ENCODE assay signal across 8 mouse cellular contexts in genomic region chr4:136173210-136173715, GRCm38 (mm10). TPM values are rescaled to one million over a fixed set of nuclear protein-coding genes. Genes with fewer than 3 reads are reported as not detected.
DNase-seq lines count a peak whose midpoint lies in the region; ATAC-seq and TF ChIP-seq lines count a peak whose summit lies in the region.

No protein-coding gene starts in this region.

- H3K27me3 ChIP-seq in spleen, adult 2 months (ENCODE audit: control insufficient read depth, insufficient read depth, low read length): no peaks in the 10 kb centered on the region
- H3K27me3 ChIP-seq in embryonic facial prominence, embryonic 15.5 days: no peaks in the 10 kb centered on the region
- no peaks in the 10 kb centered on the region for H3K27me3 ChIP-seq in limb, embryonic 13.5 days

- H3K27ac ChIP-seq in spleen, adult 2 months (ENCODE audit: insufficient read depth, low read length): peak overlapping the region; percentile 88
- peak overlapping the region; percentile 68; the same call in 1 of the 2 replicates for H3K27ac ChIP-seq in embryonic facial prominence, embryonic 15.5 days (replicated peaks)
- no peak overlapping the region for H3K27ac ChIP-seq in limb, embryonic 13.5 days

- no peak for TF ChIP-seq POLR2A in spleen, adult 2 months (IDR thresholded peaks at IDR 0.05; ENCODE audit: low read depth, low read length)

- peak overlapping the region; percentile 74 for H3K4me3 ChIP-seq in spleen, adult 2 months (ENCODE audit: extremely low read depth, insufficient read depth, insufficient read length)
- peak overlapping the region; percentile 67 for H3K4me3 ChIP-seq in embryonic facial prominence, embryonic 15.5 days (replicated peaks)
- H3K4me3 ChIP-seq in limb, embryonic 13.5 days: peak overlapping the region; percentile 74

- H3K9ac ChIP-seq in embryonic facial prominence, embryonic 15.5 days: peak overlapping the region; percentile 48
- peak overlapping the region; percentile 78 for H3K9ac ChIP-seq in limb, embryonic 13.5 days

- peak overlapping the region; percentile 98 for H3K4me2 ChIP-seq in embryonic facial prominence, embryonic 15.5 days (replicated peaks)
- peak overlapping the region; percentile 99 for H3K4me2 ChIP-seq in limb, embryonic 13.5 days (replicated peaks)

- peak in 1 of 2 experiments; percentile 22 for DNase-seq in spleen, adult 2 months (ENCODE audit: low read depth in 1 of 2, low spot score in 2 of 2)
- no peak for DNase-seq in spleen, adult 18-20 months
- DNase-seq in spleen, postnatal 36 days (ENCODE audit: low spot score in 2 of 2): peak; percentile 50 to 61
- DNase-seq in c-Kit-positive CD71-positive TER-119-positive erythroid progenitor cells, embryonic 14.5 days (ENCODE audit: low spot score): no peak
- DNase-seq in layer of hippocampus, adult 11-12 months (ENCODE audit: low spot score): no peak
- no peak for DNase-seq in frontal cortex, postnatal 14 days (ENCODE audit: low spot score in 2 of 2)

- H3K4me1 ChIP-seq in spleen, adult 2 months (ENCODE audit: control insufficient read depth, insufficient read depth, insufficient read length): peaks cover 43% of the 10 kb centered on the region; the same call in 1 of the 2 replicates
- peaks cover 60% of the 10 kb centered on the region for H3K4me1 ChIP-seq in embryonic facial prominence, embryonic 15.5 days
- peaks cover 57% of the 10 kb centered on the region for H3K4me1 ChIP-seq in limb, embryonic 13.5 days

- no peaks in the 10 kb centered on the region for H3K9me3 ChIP-seq in embryonic facial prominence, embryonic 15.5 days (replicated peaks)
- H3K9me3 ChIP-seq in limb, embryonic 13.5 days: no peaks in the 10 kb centered on the region

- TF ChIP-seq CTCF in spleen, adult 2 months (IDR thresholded peaks at IDR 0.05; ENCODE audit: extremely low read depth, insufficient read depth, insufficient read length, insufficient replicate concordance): no peak

- no peak for ATAC-seq in embryonic facial prominence, embryonic 15.5 days (ENCODE audit: insufficient number of reproducible peaks, low FRiP score, low TSS enrichment, low read depth)
- no peak for ATAC-seq in limb, embryonic 13.5 days (ENCODE audit: low FRiP score, low read depth)

- 3% methylated on average over 14 of the region's 14 CpGs for WGBS in spleen, adult 2 months
- WGBS in embryonic facial prominence, embryonic 15.5 days: 8% methylated on average over 14 of the region's 14 CpGs
- WGBS in limb, embryonic 13.5 days: 4% methylated on average over 14 of the region's 14 CpGs

- no peaks in the 10 kb centered on the region for H3K36me3 ChIP-seq in spleen, adult 2 months (ENCODE audit: control insufficient read depth, insufficient read depth, low read length)
- no peaks in the 10 kb centered on the region for H3K36me3 ChIP-seq in embryonic facial prominence, embryonic 15.5 days
- H3K36me3 ChIP-seq in limb, embryonic 13.5 days: no peaks in the 10 kb centered on the region

RNA-seq across cellular contexts. Expression of gene E2f2, which starts 1.1 kb away (rescaled TPM):
- 32.1 and 33.5 TPM in 2 replicates for polyA plus RNA-seq in spleen, adult 2 months (2012; rRNA removed)
- 10.1 and 12.5 TPM in 2 replicates for polyA plus RNA-seq in embryonic facial prominence, embryonic 15.5 days (2015; fragmentation: Nextera tagmentation; extraction: Ambion mirVana)
- polyA plus RNA-seq in limb, embryonic 13.5 days (2015; fragmentation: Nextera tagmentation; extraction: Ambion mirVana): 7.9 and 8.7 TPM in 2 replicates

RNA-seq across cellular contexts. Expression of gene Id3, which starts 30.0 kb away (rescaled TPM):
- 138 and 195 TPM in 2 replicates for polyA plus RNA-seq in spleen, adult 2 months (2012; rRNA removed)
- polyA plus RNA-seq in embryonic facial prominence, embryonic 15.5 days (2015; fragmentation: Nextera tagmentation; extraction: Ambion mirVana): 432 and 441 TPM in 2 replicates
- polyA plus RNA-seq in limb, embryonic 13.5 days (2015; fragmentation: Nextera tagmentation; extraction: Ambion mirVana): 736 and 770 TPM in 2 replicates

RNA-seq across cellular contexts. Expression of gene Asap3, which starts 32.9 kb away (rescaled TPM):
- 1.9 and 2.5 TPM in 2 replicates for polyA plus RNA-seq in spleen, adult 2 months (2012; rRNA removed)
- polyA plus RNA-seq in embryonic facial prominence, embryonic 15.5 days (2015; fragmentation: Nextera tagmentation; extraction: Ambion mirVana): 13.3 and 14.1 TPM in 2 replicates
- polyA plus RNA-seq in limb, embryonic 13.5 days (2015; fragmentation: Nextera tagmentation; extraction: Ambion mirVana): 15.1 and 16.4 TPM in 2 replicates

Comparison
In these comparisons a context has a peak if more than half of its experiments do, and no peak if none do; other contexts are left out.
1. DNase-seq: peak in spleen, postnatal 36 days (2 of 2); none in spleen, adult 18-20 months (0 of 2), c-Kit-positive CD71-positive TER-119-positive erythroid progenitor cells, embryonic 14.5 days (single experiment), layer of hippocampus, adult 11-12 months (single experiment) and frontal cortex, postnatal 14 days (0 of 2).
2. Peak in every context shown above with its lines, with median percentiles within 50 percentile points of each other: H3K4me3 ChIP-seq.